Mouse (Mus musculus) forebrain, embryonic 16.5 days (tissue): ENCODE measurements around the gene Slc34a3. TPM values are rescaled to one million over a fixed set of nuclear protein-coding genes. Genes with fewer than 3 reads are reported as not detected.

Experiments used
- ATAC-seq: fragments of 200-750 bp; cut with Nextera tagmentation; 2 replicates; pipeline ENCODE4 v1.8.0; 2017; ENCODE audit warnings: mild to moderate bottlenecking, moderate library complexity
- H3K27ac ChIP-seq: fragments of 300-500 bp; sonication (generic); 2 replicates; pipeline ENCODE4 v1.5.1; 2014; ENCODE audit warnings: low read length, control low read depth
- H3K27me3 ChIP-seq: fragments of 300-500 bp; sonication (generic); replicated peaks from 2 replicates; pipeline ENCODE4 v1.6.1; 2014; ENCODE audit warnings: low read length; ENCODE audit not compliant: control insufficient read depth, insufficient read depth
- H3K36me3 ChIP-seq: fragments of 300-500 bp; sonication (generic); 2 replicates; pipeline ENCODE4 v1.6.1; 2014; ENCODE audit not compliant: control insufficient read depth, insufficient read depth
- H3K4me1 ChIP-seq: fragments of 300-500 bp; sonication (generic); replicated peaks from 2 replicates; pipeline ENCODE4 v1.6.1; 2014; ENCODE audit warnings: low read length; ENCODE audit not compliant: control insufficient read depth, insufficient read depth
- H3K4me2 ChIP-seq: fragments of 300-500 bp; sonication (generic); 2 replicates; pipeline ENCODE4 v1.6.1; 2014; ENCODE audit warnings: mild to moderate bottlenecking, low read length, control low read depth
- H3K4me3 ChIP-seq: fragments of 300-500 bp; sonication (generic); replicated peaks from 2 replicates; pipeline ENCODE4 v1.5.1; 2014; ENCODE audit warnings: mild to moderate bottlenecking, low read length, control low read depth
- H3K9ac ChIP-seq: fragments of 300-500 bp; sonication (generic); replicated peaks from 2 replicates; pipeline ENCODE4 v1.6.1; 2014; ENCODE audit warnings: low read depth, low read length, control low read depth
- H3K9me3 ChIP-seq: fragments of 300-500 bp; sonication (generic); 2 replicates; pipeline ENCODE4 v1.6.1; 2016; ENCODE audit warnings: low read length; ENCODE audit not compliant: control insufficient read depth
- WGBS: fragments of 180-500 bp; shearing (Covaris S2); extraction: QIAGEN DNeasy Blood & Tissue Kit; methylation state at CpG from one replicate; pipeline ENCODE4 v1.1.7; 2014; 5-methylcytosine and 5-hydroxymethylcytosine counted together
- polyA plus RNA-seq: library from polyadenylated mRNA; unstranded; fragments of >200 nt; fragmentation: Nextera tagmentation; extraction: Ambion mirVana; gene quantifications from 2 replicates; pipeline ENCODE4 v1.2.1, GENCODE M21; 2015

The Slc34a3 gene
- polyA plus RNA-seq, 1 experiment from 2014 or later: not detected

- 83% methylated on average over 7 of the region's 7 CpGs for whole genome bisulfite sequencing
- peaks cover 2% of the 10 kb centered on the region; the same call in 1 of the 2 replicates for H3K27me3 ChIP-seq
- H3K4me2 ChIP-seq: no peak overlapping the region
- H3K9me3 ChIP-seq: no peaks in the 10 kb centered on the region
- peaks cover 5% of the 10 kb centered on the region for H3K4me1 ChIP-seq
- no peak overlapping the region for H3K9ac ChIP-seq
- no peak overlapping the region for H3K27ac ChIP-seq
- H3K36me3 ChIP-seq: no peaks in the 10 kb centered on the region
- H3K4me3 ChIP-seq: no peak overlapping the region
- ATAC-seq: no peak
Observed at GRCm38 (mm10) chr2:25230581-25230980, 3.6 kb downstream of the Slc34a3 start.

DNA sequence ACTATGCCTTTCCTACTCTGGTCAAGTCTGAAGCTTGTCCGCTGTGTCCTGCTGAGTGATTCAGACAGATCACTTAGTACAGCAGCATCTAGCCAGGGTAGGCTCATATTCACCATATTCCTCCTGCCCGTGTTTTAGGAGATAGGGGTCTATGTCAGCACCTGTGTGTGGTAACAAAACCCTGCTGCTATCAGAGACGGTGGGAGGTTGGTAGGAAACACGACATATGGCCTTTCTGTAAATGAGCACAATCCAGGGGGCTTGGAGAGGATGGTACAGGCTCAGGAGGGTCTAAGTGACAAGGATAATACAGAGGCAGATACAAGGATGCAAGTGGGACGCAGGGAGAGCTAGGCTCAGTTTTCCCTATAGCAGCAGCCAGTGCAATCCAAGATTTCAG is 4.6 kb downstream of the Slc34a3 start:
- Histone ChIP-seq H3K27me3 (peaks cover 2% of the 10 kb centered on the region; the same call in 1 of the 2 replicates), H3K4me2 (no peak overlapping the region), H3K4me3 (no peak overlapping the region), H3K9me3 (no peaks in the 10 kb centered on the region), H3K36me3 (no peaks in the 10 kb centered on the region), H3K4me1 (peaks cover 8% of the 10 kb centered on the region), H3K27ac (no peak overlapping the region), H3K9ac (no peak overlapping the region)
- ATAC-seq: no peak
- 80% methylated on average over 5 of the region's 5 CpGs for WGBS

DNA sequence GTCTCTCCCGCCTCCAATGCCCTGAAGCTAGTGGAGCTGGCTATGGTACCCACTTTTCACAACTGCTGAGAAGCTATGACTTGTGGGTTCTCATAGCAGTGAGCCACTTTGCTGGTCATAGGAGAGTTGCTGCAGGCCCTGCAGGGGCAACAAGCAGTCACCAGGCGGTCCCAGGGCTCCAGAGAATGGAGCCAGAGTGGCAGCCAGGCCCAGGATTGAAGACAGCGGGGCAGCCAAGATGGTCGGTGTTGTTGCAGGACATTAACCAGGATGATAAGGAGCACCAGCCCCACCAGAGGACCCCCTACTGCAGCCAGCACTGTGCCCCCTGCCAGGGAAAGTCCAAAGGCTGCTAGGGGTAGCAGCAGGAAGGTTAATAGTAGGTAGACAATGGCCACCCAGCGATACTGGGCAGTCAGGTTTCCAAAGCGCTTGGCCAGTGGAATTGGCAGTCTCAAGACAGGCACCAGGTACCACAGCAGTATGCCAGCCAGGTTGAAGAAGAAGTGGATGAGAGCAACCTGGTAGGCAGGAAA is 5.1 kb downstream of the Slc34a3 start:
- no peak overlapping the region for H3K27ac ChIP-seq
- no peaks in the 10 kb centered on the region for H3K9me3 ChIP-seq
- 69% methylated on average over 6 of the region's 6 CpGs for WGBS
- peaks cover 8% of the 10 kb centered on the region for H3K4me1 ChIP-seq
- H3K27me3 ChIP-seq: no peaks in the 10 kb centered on the region
- H3K4me3 ChIP-seq: no peak overlapping the region
- no peak overlapping the region for H3K4me2 ChIP-seq
- H3K9ac ChIP-seq: no peak overlapping the region
- no peaks in the 10 kb centered on the region for H3K36me3 ChIP-seq
- no peak for ATAC-seq

- no peaks in the 10 kb centered on the region for H3K36me3 ChIP-seq
- H3K4me3 ChIP-seq: no peak overlapping the region
- peak overlapping the region; percentile 46; the same call in 1 of the 2 replicates for H3K27ac ChIP-seq
- 0% methylated on average over 7 of the region's 7 CpGs for WGBS
- no peaks in the 10 kb centered on the region for H3K27me3 ChIP-seq
- H3K9ac ChIP-seq: 0 out of 2 replicates have a peak overlapping the region, but pooled peaks have one; percentile 9
- H3K4me1 ChIP-seq: peaks cover 12% of the 10 kb centered on the region
- ATAC-seq: no peak
- H3K4me2 ChIP-seq: peak overlapping the region; percentile 40
- no peaks in the 10 kb centered on the region for H3K9me3 ChIP-seq
Observed at GRCm38 (mm10) chr2:25228431-25228889, 5.7 kb downstream of the Slc34a3 start.

- Histone ChIP-seq H3K27ac (no peak overlapping the region), H3K9me3 (no peaks in the 10 kb centered on the region), H3K4me1 (peaks cover 17% of the 10 kb centered on the region), H3K9ac (no peak overlapping the region), H3K27me3 (no peaks in the 10 kb centered on the region), H3K4me3 (no peak overlapping the region), H3K36me3 (no peaks in the 10 kb centered on the region), H3K4me2 (no peak overlapping the region)
- ATAC-seq: no peak
- 93% methylated on average over 4 of the region's 4 CpGs for WGBS
Observed at GRCm38 (mm10) chr2:25227406-25227805, 6.8 kb downstream of the Slc34a3 start.

DNA sequence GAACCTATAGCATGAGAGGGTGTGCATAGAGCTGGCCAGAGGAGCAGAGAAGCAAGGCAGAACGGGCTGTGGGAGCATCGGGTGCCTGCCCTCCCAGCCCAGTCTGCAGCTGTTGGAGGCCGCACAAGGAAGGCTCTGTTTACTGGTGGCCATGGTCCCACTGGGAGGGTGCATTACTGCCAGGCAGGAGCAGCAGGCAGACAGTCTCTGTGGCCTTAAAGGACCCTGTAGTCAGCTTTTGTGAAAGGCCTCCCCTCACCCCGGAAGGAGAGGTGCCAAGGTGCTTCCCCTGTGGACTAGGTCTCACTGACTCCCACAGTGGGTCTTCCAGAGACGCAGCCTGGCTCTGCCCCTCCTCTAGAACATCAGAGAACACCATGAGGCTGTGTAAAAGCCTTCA is 7.3 kb downstream of the Slc34a3 start:
- no peak overlapping the region for H3K4me3 ChIP-seq
- ATAC-seq: no peak
- H3K9me3 ChIP-seq: no peaks in the 10 kb centered on the region
- no peak overlapping the region for H3K9ac ChIP-seq
- H3K27ac ChIP-seq: no peak overlapping the region
- WGBS: 79% methylated on average over 5 of the region's 5 CpGs
- peaks cover 17% of the 10 kb centered on the region for H3K4me1 ChIP-seq
- H3K27me3 ChIP-seq: no peaks in the 10 kb centered on the region
- H3K4me2 ChIP-seq: no peak overlapping the region
- no peaks in the 10 kb centered on the region for H3K36me3 ChIP-seq

GRCm38 (mm10) chr2:25225811-25226379 is 8.3 kb downstream of the Slc34a3 start:
- Histone ChIP-seq H3K4me3 (no peak overlapping the region), H3K4me2 (peak overlapping the region; percentile 52; the same call in 1 of the 2 replicates), H3K9ac (no peak overlapping the region; the same call in 1 of the 2 replicates), H3K4me1 (peaks cover 17% of the 10 kb centered on the region), H3K9me3 (no peaks in the 10 kb centered on the region), H3K36me3 (no peaks in the 10 kb centered on the region), H3K27ac (peak overlapping the region; percentile 98; the same call in 1 of the 2 replicates), H3K27me3 (no peaks in the 10 kb centered on the region)
- ATAC-seq: no peak
- 72% methylated on average over 8 of the region's 8 CpGs for WGBS

- Histone ChIP-seq H3K4me2 (peak overlapping the region; percentile 52), H3K4me3 (peak overlapping the region; percentile 71), H3K27me3 (no peaks in the 10 kb centered on the region), H3K36me3 (no peaks in the 10 kb centered on the region), H3K9ac (peak overlapping the region; percentile 79), H3K4me1 (peaks cover 17% of the 10 kb centered on the region), H3K9me3 (no peaks in the 10 kb centered on the region), H3K27ac (peak overlapping the region; percentile 98)
- ATAC-seq: peak; percentile 97
- 2% methylated on average over 41 of the region's 41 CpGs for WGBS
Observed at GRCm38 (mm10) chr2:25224766-25225752, 9.1 kb downstream of the Slc34a3 start.

- Histone ChIP-seq H3K27me3 (no peaks in the 10 kb centered on the region), H3K9me3 (no peaks in the 10 kb centered on the region), H3K4me1 (peaks cover 17% of the 10 kb centered on the region), H3K27ac (peak within 1 kb of the TSS; percentile 98), H3K4me3 (peak within 1 kb of the TSS; percentile 93), H3K36me3 (no peaks in the 10 kb centered on the region), H3K4me2 (peak within 1 kb of the TSS; percentile 64), H3K9ac (peak within 1 kb of the TSS; percentile 81)
- no peak for ATAC-seq
- 0% methylated on average over 17 of the region's 17 CpGs for WGBS
Observed at GRCm38 (mm10) chr2:25224492-25224765, 9.7 kb downstream of the Slc34a3 start, which contains the start of gene Tubb4b. TSS of gene Tubb4b (minus strand) at chr2:25224702.
